Mouse (Mus musculus) heart, postnatal 10 days (tissue): ENCODE measurements around the gene Armc9. TPM values are rescaled to one million over a fixed set of nuclear protein-coding genes. Genes with fewer than 3 reads are reported as not detected.

Experiments
- DNase-seq, 2 experiments: peaks; one replicate each; pipeline ENCODE4 v3.0.0; 2021
- intact Hi-C: fragments of 180-260 bp; cut with DNase I; formaldehyde crosslinking; loops from one replicate; pipeline ENCODE4 v1.15.1; 2025
- total RNA-seq, 2 experiments: library from RNA; stranded (reverse); gene quantifications; 2 replicates each; pipeline ENCODE4 v1.2.3; 2021

The Armc9 gene
- total RNA-seq, 2 experiments from 2014 or later = 5.2 to 5.7 TPM

DNA sequence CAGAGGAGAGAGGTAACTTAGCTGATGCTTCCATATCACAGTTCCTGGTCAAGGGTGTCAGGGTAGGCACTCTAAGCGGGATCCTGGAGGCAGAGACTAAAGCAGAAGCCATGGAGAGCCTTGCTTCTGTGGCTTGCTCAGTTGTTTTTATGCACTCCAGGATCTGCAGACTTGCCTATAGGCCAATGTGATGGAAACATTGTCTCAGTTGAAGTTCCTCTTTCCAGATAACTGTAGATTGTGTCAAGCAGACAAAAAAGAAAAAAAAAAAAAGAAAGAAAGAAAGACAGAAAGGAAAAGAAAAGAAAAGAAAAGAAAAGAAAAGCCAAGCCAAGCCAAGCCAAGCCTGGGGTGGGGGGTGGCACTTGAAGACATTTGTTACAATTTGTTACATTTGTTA lies 60.7 kb downstream of the Armc9 start:
- no peak for DNase-seq
- intact Hi-C loops = no loop called here

GRCm38 (mm10) chr1:86216412-86216811 lies 61.8 kb downstream of the Armc9 start:
- intact Hi-C loops = no loop called here
- no peak for DNase-seq

GRCm38 (mm10) chr1:86217976-86218375 lies 63.4 kb downstream of the Armc9 start:
- DNase-seq = no peak
- intact Hi-C loops = no loop called here

- intact Hi-C loops = no loop called here
- no peak for DNase-seq
Measured at GRCm38 (mm10) chr1:86225195-86225594, 70.6 kb downstream of the Armc9 start.

DNA sequence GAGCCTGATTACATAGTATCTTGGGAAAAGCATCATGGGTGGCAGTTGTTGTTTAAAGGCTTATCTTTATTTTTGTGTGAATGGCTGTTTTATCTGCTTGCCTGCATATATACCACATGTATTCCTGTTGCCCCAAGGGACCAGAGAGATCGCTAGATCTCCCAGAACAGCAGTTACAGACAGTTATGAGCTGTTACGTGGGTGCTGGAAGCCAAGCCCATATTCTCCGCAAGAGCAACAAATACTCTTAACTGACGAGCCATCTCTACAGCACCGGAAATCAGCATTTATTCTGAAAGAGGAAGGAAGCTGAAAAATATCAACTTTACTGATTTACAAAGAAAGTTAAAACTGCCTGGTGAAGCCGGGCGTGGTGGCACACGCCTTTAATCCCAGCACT lies 74.1 kb downstream of the Armc9 start:
- DNase-seq = no peak
- intact Hi-C loops = no loop called here

- DNase-seq = no peak
- intact Hi-C loops = no loop called here
Measured at GRCm38 (mm10) chr1:86229184-86229829, 74.7 kb downstream of the Armc9 start.

GRCm38 (mm10) chr1:86232631-86233030 lies 78.1 kb downstream of the Armc9 start:
- intact Hi-C loops = no loop called here
- DNase-seq = no peak

GRCm38 (mm10) chr1:86233808-86234207 lies 79.2 kb downstream of the Armc9 start:
- intact Hi-C loops = no loop called here
- DNase-seq = no peak

- intact Hi-C loops = no loop called here
- no peak for DNase-seq
Measured at GRCm38 (mm10) chr1:86235118-86235517, 80.5 kb downstream of the Armc9 start.

- intact Hi-C loops = no loop called here
- no peak for DNase-seq
Measured at GRCm38 (mm10) chr1:86236442-86236841, 81.9 kb downstream of the Armc9 start.

GRCm38 (mm10) chr1:86239010-86239409 lies 84.4 kb downstream of the Armc9 start:
- intact Hi-C loops = no loop called here
- DNase-seq = no peak

DNA sequence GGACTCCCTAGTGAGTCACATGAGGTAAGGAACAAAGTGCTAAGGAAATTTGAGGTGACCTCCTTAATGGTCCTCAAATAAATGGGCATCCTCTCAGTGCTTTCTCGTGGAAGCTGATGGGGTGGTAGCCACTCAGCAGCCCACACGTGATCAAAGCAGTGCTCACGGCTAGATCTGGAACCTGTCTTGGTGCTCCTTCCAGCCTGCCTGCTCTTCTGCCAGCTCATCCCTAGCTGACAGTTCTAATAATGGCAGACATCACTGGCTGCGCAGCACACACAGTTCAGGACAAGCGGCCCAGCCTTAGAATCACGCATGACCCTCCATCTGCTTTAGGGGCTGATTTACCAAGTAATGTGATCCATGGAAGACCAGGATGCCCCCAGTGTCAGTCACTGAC lies 85.3 kb downstream of the Armc9 start:
- DNase-seq = no peak
- intact Hi-C loops = no loop called here

- intact Hi-C loops = no loop called here
- DNase-seq = no peak
Measured at GRCm38 (mm10) chr1:86240959-86241358, 86.4 kb downstream of the Armc9 start.

- intact Hi-C loops = no loop called here
- DNase-seq = no peak
Measured at GRCm38 (mm10) chr1:86243490-86243889, 88.9 kb downstream of the Armc9 start.

DNA sequence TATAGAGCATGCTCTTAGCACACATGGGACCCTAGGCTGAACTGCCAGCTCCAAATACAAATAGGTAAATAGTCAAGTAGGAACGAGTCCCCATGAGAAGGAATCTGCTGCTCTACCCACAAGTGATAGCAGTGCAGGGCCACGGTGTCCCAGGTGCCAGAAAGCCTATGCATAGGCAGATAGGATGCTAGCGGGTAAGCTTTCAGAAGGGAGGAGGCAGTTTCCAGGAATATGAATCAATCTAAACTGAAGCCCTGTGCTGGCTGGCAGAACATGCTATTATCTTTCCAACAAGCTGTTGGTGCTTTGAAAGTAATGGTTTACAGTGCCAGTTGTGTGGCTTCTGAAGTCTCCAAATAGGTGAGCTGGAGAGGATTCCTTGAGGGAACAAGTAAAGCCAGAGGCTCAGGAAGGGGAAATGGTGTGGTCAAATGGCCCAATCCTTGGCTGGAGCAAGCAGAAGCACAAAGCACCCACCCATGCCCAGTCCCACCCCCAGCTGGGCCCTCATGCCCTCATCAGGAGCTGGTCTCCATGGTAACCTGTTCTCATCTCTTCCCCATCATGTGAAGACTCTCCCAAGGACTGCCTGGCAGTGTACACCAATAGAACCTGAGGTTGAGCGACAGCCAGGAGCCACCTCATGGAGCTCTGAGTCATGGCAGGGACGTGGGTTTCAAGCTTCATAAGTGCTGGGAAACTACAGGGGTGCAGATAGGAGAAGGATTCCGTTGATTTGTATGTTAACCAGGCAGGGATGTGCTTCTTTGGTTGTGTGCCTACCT lies 90.9 kb downstream of the Armc9 start:
- intact Hi-C loops = no loop called here

GRCm38 (mm10) chr1:86253410-86253809 lies 98.8 kb downstream of the Armc9 start:
- no peak for DNase-seq
- intact Hi-C loops = no loop called here

More for the DNA sequence above, 90.9 kb downstream of the Armc9 start:
- no peak for DNase-seq

GRCm38 (mm10) chr1:86256311-86256710 lies 101.7 kb downstream of the Armc9 start:
- DNase-seq = no peak
- intact Hi-C loops = no loop called here

GRCm38 (mm10) chr1:86257228-86257627 lies 102.6 kb downstream of the Armc9 start:
- DNase-seq = no peak
- intact Hi-C loops = no loop called here

DNA sequence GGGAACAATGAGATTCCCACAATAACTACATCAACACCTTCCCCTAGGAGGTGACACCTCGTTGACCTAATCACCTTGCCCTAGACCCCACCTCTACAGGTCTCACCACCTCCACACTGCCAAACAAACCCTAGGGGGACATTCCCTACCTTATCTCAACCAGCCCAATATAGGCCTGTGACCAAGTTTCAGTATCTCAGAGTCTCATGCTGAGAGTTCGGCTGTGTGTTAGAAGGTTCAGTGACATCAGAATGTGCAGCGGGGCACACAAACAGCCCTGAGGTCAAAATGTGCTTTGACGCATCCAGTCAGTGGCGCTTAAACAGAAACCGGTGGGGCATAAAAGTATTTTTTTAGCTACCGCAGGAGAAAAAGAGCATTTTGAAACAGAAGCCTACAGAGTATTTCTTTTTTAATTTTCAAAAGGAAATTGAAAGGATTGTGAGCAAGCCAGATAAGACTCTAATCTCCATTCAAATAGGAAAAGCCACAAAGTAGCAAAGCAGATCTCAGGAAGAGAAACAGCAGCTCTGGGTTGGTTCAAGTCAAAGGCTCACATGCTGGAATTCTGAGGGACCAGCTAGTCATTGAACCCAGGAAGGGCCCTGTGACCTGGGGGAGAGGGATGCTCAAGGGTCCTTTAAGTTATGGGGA lies 103.7 kb downstream of the Armc9 start:
- intact Hi-C loops = no loop called here
- DNase-seq = no peak

GRCm38 (mm10) chr1:86263564-86264339 lies 109.2 kb downstream of the Armc9 start:
- peak in 1 of 2 experiments; percentile 26 for DNase-seq
- intact Hi-C loops = no loop called here

DNA sequence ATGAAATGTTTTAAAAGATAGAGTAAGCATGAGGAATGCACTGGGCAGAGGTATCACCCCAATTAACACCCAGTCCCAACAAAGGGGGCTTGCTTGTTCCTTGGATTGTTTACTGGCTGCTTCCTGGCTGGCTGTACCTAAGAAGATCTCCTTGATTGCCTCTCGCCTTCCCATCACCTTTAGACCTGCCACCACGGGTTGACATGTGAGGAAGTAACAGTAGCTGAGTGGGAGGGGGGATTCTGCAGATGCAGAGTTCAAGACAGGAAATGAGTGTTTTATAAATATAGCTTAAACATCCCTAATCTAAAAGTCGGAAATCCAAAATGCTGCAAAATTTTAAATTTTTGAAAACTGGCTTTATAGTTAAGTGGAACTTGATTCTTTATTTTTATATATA lies 110.5 kb downstream of the Armc9 start:
- intact Hi-C loops = no loop called here
- no peak for DNase-seq
